Mouse (Mus musculus): ENCODE results near the gene Nfkb2. TPM values are rescaled to one million over a fixed set of nuclear protein-coding genes. Genes with fewer than 3 reads are reported as not detected.

Gene Nfkb2
- polyA plus RNA-seq, 1 experiment = 2.8 TPM

DNA sequence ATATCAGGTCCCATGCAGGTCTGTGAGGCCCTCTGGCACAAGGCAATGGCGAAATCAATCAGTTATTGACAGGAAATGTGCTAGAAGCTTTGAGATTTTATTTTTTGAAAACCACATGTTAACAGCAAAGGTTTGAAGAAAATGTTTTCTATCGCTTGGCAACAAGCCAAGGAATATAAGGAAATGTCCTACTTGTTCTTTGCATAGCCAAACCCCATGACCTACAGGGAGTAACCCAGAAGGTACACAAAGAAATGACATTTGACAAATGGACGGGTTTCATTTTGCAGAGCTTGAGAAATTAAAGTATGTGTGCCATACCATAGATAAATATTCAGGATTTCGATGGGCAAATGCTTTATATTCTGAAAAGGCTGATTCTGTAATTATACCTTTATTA is 7.2 kb upstream of the Nfkb2 start:
- H3K4me1 ChIP-seq (ENCODE audit: control insufficient read depth, insufficient read depth, low read length) = no peaks in the 10 kb centered on the region
- no peak overlapping the region for H3K4me3 ChIP-seq (ENCODE audit: insufficient read depth, low read length)
- no peak overlapping the region for H3K27ac ChIP-seq (ENCODE audit: insufficient read depth, low read length)
- TF ChIP-seq CTCF (IDR thresholded peaks at IDR 0.05; ENCODE audit: extremely low read depth, insufficient read depth, low read length) (no peak), POLR2A (IDR thresholded peaks at IDR 0.05; ENCODE audit: extremely low read depth, insufficient read depth, low read length) (no peak)

DNA sequence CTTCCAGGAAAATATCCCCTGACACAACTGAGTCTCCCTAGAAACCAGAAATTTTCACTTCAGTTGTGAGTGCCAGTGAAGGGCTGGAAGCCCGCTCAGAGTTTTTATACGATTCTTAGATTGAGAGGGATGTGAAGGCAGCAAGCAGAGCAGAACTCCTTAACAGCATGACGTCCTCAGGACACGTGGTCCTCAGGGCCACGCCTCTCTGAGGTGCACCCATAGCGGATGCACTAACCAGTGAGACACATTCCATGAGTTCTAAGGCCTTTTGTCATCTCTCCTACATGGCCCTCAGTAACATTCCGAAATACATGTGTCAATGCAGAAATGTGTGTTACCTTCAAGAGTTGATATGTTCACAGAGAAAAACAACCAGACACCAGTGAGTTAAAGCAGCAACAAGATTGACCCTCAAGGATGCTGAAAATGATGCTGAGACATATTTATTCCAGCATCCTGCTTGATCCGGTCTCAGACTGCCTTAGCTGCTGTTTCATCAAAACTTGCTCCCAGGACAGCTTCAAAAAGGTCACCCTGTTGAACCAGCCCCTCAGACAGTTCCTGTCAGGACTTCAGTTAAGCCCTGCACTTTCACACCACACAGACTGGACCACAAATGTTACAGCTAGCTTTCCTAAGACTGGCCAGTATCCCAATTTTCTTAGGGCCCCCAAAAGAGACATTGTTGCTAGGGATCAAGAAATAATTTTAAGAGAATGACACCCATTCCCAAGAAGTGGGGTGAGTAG is 3.6 kb upstream of the Nfkb2 start:
- Histone ChIP-seq H3K27ac (ENCODE audit: insufficient read depth, low read length) (no peak overlapping the region), H3K4me1 (ENCODE audit: control insufficient read depth, insufficient read depth, low read length) (no peaks in the 10 kb centered on the region), H3K4me3 (ENCODE audit: insufficient read depth, low read length) (no peak overlapping the region)
- TF ChIP-seq CTCF (IDR thresholded peaks at IDR 0.05; ENCODE audit: extremely low read depth, insufficient read depth, low read length) (no peak), POLR2A (IDR thresholded peaks at IDR 0.05; ENCODE audit: extremely low read depth, insufficient read depth, low read length) (no peak)

DNA sequence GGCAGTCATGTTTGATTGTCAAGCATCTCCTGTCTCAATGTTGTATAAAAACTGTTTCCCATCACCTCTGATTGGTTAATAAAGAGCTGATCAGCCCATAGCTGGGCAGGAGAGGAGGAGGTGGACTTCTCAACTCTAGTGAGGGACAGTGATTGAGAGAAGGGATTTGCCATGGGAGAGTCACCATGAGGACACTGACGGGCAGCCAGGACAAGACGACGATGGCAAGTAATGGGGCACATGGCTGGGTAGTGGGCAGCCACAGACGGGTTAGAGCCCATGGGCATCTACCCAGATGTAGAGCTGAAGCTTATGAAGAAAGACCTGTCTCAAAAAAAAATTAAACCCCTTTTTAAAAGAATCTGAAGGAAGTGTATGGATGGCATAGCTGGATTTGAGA is 1.6 kb upstream of the Nfkb2 start:
- Histone ChIP-seq H3K4me1 (ENCODE audit: control insufficient read depth, insufficient read depth, low read length) (no peaks in the 10 kb centered on the region), H3K27ac (ENCODE audit: insufficient read depth, low read length) (no peak overlapping the region), H3K4me3 (ENCODE audit: insufficient read depth, low read length) (no peak overlapping the region)
- TF ChIP-seq CTCF (IDR thresholded peaks at IDR 0.05; ENCODE audit: extremely low read depth, insufficient read depth, low read length) (no peak), POLR2A (IDR thresholded peaks at IDR 0.05; ENCODE audit: extremely low read depth, insufficient read depth, low read length) (no peak)

DNA sequence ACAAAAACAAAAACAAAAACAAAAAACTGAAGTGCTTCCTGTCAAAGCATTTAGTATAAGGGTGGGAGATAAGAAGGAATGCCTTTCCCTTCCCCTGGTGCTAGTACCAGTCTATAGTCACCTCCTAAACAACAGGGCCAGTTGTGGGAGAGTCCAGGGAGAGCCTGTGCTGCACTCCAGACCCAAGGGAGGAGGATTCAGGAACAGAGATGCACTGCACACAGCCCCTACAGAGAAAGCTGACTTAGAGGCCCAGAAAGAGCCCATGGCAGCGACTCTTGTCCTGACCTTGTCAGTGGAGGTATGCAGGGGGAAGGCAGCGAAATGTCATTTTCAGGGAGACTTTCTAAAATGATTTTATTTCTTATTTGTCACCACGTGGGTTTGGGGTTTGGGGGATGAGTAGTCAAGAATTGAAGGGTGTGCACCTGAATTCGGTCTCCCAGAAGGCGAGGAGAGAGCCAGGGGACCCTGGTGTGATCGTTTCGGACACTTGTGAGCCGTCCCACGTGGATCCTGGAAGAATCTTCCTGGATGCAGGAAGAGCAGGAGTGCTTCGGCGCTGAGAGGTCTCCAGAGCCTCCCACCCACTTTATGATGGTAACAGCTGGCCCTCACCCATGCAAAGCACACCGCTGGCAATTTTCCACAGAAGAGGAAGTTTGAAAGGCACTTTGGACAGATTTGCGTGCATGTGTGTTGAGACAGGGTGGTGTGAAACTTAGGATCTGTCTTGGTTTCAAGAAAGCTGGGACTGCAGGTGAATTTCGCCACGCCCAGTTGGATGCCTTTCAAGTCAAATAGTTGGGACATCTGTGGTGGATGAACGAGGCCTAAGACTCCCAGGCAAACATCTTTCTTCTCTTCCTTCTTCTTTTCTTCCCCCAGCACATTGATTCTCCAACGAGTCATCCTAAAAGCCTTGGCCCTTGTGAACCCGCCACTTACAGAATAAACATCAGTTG is 587 bp upstream of the Nfkb2 start:
- peak overlapping the region; percentile 46; the same call in 1 of the 2 replicates for H3K4me3 ChIP-seq (ENCODE audit: insufficient read depth, low read length)
- H3K4me1 ChIP-seq (ENCODE audit: control insufficient read depth, insufficient read depth, low read length) = no peaks in the 10 kb centered on the region
- TF ChIP-seq CTCF (IDR thresholded peaks at IDR 0.05; ENCODE audit: extremely low read depth, insufficient read depth, low read length) = no peak
- no peak for TF ChIP-seq POLR2A (IDR thresholded peaks at IDR 0.05; ENCODE audit: extremely low read depth, insufficient read depth, low read length)
- H3K27ac ChIP-seq (ENCODE audit: insufficient read depth, low read length) = no peak overlapping the region

DNA sequence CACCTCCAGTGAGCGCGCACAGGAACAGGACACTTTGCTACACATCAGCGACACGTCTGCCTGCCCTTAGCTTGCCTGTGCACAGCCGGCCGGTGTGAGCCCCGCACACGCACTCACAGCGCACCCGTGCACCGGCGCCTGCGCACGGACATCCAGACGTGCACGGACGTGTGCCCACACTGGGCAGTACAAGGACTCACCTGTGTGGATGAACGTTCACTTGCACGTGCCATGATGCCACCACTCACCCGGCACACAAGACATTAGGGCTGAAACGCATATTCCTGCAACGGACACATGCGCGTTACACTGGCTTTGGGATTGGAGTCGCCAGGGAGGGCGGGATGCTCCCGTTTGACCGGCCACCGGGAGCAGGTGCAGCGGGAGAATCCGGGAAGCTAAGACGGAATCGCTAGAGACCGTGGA is 801 bp downstream of the Nfkb2 start:
- Histone ChIP-seq H3K4me3 (ENCODE audit: insufficient read depth, low read length) (peak overlapping the region; percentile 46), H3K27ac (ENCODE audit: insufficient read depth, low read length) (no peak overlapping the region), H3K4me1 (ENCODE audit: control insufficient read depth, insufficient read depth, low read length) (no peaks in the 10 kb centered on the region)
- TF ChIP-seq POLR2A (IDR thresholded peaks at IDR 0.05; ENCODE audit: extremely low read depth, insufficient read depth, low read length) (no peak), CTCF (IDR thresholded peaks at IDR 0.05; ENCODE audit: extremely low read depth, insufficient read depth, low read length) (no peak)

DNA sequence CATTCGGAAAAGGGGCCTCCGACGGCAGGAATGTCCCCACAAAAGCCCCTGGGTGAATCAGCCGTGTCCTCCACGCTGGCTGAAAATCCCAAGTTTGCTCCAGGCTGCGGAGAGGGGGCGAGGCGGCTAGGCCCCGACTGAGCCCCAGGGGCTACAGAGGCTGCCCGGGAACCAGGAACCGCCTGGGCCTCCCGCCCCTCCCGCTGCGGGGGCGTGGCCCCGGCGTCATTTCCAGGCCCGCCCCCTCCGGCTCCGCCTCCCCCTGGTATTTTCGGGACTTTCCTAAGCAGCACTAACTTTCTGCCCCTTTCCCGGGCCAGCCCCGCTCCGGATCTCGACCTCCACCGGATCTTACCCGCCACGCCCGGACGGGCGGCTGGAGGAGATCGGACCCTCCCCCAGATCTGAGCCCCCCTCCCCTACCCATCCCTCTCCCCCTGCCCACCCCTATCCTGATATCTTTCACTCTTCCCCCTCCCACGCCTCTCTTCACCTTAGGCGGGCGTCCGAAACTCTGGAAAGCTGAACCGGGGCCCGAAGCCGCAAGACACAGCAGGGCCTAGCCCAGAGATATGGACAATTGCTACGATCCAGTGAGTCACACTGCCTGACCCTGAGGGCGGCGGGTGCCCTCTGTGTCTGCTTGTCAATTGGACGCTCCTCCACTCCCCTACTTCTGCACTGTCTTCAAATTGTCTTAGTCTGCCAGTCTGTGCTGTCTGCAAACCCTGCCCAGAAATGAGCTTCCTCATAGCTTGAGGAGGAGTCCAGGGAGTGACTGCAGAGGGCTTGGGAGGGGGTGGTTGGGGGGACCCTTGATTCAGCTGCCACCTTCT is 1.5 kb downstream of the Nfkb2 start:
- TF ChIP-seq POLR2A (IDR thresholded peaks at IDR 0.05; ENCODE audit: extremely low read depth, insufficient read depth, low read length) (no peak), CTCF (IDR thresholded peaks at IDR 0.05; ENCODE audit: extremely low read depth, insufficient read depth, low read length) (no peak)
- peak overlapping the region; percentile 46 for H3K4me3 ChIP-seq (ENCODE audit: insufficient read depth, low read length)
- no peaks in the 10 kb centered on the region for H3K4me1 ChIP-seq (ENCODE audit: control insufficient read depth, insufficient read depth, low read length)
- H3K27ac ChIP-seq (ENCODE audit: insufficient read depth, low read length) = no peak overlapping the region

DNA sequence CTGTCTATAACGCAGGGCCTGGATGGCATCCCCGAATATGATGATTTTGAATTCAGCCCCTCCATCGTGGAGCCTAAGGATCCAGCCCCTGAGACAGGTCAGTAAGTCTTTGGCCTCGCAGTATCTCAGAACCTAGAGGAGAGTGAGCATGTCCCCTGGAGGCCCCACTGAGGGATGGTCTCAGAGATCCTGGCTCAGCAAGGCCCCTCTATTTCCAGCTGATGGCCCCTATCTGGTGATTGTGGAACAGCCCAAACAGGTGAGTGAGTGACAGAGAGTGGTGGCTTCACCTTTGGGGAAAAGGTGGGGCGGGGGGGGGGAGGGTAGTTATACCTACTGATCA is 2.1 kb downstream of the Nfkb2 start:
- Histone ChIP-seq H3K27ac (ENCODE audit: insufficient read depth, low read length) (no peak overlapping the region), H3K4me3 (ENCODE audit: insufficient read depth, low read length) (no peak overlapping the region; the same call in 1 of the 2 replicates), H3K4me1 (ENCODE audit: control insufficient read depth, insufficient read depth, low read length) (no peaks in the 10 kb centered on the region)
- no peak for TF ChIP-seq POLR2A (IDR thresholded peaks at IDR 0.05; ENCODE audit: extremely low read depth, insufficient read depth, low read length)
- no peak for TF ChIP-seq CTCF (IDR thresholded peaks at IDR 0.05; ENCODE audit: extremely low read depth, insufficient read depth, low read length)

DNA sequence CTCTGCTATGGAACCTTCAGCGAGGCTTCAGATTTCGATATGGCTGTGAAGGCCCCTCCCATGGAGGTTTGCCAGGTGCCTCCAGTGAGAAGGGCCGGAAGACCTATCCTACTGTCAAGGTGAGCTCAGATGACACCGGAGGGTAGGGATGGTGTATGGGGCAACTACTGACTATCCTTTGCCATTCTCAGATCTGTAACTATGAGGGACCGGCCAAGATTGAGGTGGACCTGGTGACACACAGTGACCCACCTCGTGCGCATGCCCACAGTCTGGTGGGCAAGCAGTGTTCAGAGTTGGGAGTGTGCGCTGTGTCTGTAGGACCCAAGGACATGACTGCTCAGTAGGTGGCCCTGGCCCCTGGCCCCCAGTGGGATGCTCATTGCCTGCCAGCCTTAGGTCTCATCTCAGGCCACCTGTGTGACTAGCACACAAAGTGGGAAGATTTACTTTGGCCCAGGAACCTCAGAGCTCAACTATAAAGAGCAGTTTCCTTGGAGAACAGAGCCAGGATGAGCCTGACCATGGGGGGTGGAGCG is 2.7 kb downstream of the Nfkb2 start:
- no peak overlapping the region for H3K4me3 ChIP-seq (ENCODE audit: insufficient read depth, low read length)
- no peaks in the 10 kb centered on the region for H3K4me1 ChIP-seq (ENCODE audit: control insufficient read depth, insufficient read depth, low read length)
- no peak overlapping the region for H3K27ac ChIP-seq (ENCODE audit: insufficient read depth, low read length)
- no peak for TF ChIP-seq POLR2A (IDR thresholded peaks at IDR 0.05; ENCODE audit: extremely low read depth, insufficient read depth, low read length)
- TF ChIP-seq CTCF (IDR thresholded peaks at IDR 0.05; ENCODE audit: extremely low read depth, insufficient read depth, low read length) = no peak

DNA sequence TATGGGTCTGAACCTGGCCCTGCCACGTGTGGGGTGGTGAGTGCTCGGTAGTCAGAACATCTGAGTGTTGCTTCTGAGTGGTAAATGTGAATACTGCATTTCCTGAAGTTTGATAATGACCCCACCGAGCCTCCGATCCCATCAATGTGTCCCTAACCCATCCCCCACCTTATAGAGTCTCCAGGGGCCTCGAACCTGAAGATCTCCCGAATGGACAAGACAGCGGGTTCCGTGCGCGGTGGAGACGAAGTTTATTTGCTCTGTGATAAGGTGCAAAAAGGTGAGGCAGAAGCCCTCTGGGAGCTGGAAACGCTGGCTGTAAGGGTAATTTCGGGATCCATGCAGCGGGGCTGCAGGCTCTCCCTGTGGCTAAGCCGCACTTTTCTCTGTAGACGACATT is 3.7 kb downstream of the Nfkb2 start:
- Histone ChIP-seq H3K4me1 (ENCODE audit: control insufficient read depth, insufficient read depth, low read length) (no peaks in the 10 kb centered on the region), H3K27ac (ENCODE audit: insufficient read depth, low read length) (no peak overlapping the region), H3K4me3 (ENCODE audit: insufficient read depth, low read length) (no peak overlapping the region)
- TF ChIP-seq CTCF (IDR thresholded peaks at IDR 0.05; ENCODE audit: extremely low read depth, insufficient read depth, low read length) = no peak
- no peak for TF ChIP-seq POLR2A (IDR thresholded peaks at IDR 0.05; ENCODE audit: extremely low read depth, insufficient read depth, low read length)

Data from cortical plate, adult 2 months (tissue).